Mouse (Mus musculus) stomach, postnatal 0 days (tissue): ENCODE measurements around the gene Cdh15.

Source experiments
- CTCF ChIP-seq: IDR thresholded peaks from 2 replicates; pipeline ENCODE4 v1.5.1; 2016; ENCODE audit warnings: antibody characterized with exemption, low read depth, mild to moderate bottlenecking, moderate library complexity
- EP300 ChIP-seq: optimal IDR thresholded peaks from 2 replicates; pipeline ENCODE3; 2016; ENCODE audit warnings: antibody characterized with exemption

DNA sequence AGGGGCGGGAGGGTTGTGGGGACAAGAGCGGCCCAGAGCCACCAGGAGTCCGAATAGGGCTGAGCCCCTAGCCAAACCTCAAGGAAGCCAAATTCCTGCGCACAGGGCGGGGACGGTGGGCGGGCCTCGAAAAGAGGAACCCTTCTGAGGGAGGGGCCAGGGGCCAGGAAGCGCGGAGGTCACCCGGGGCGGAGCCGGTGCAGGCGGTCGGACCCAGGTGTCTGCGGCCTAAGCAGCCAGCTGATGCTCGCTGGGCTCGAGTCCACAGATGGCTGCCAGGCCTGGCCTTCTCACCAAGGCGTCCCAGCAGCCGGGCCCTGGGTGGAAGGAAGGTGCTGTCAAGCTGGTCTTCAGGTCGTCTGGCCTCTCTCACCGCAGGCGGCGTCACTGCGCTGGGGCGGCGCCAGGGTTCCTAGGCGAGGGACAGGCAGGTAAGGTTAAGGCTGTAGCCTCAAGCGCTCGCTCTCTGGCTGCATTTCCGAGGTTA is 22.7 kb downstream of the Cdh15 start:
- TF ChIP-seq CTCF (no peak), EP300 (no peak)
